Mouse (Mus musculus) left cerebral cortex, adult 2 months (tissue): ENCODE measurements around the gene Als2cr12. TPM values are rescaled to one million over a fixed set of nuclear protein-coding genes. Genes with fewer than 3 reads are reported as not detected.
"Not testable (repeated sequence)": the region's sequence is repeated elsewhere in the genome, so short reads cannot be mapped to it uniquely, and the experiment has no call there.

Experiments used
- DNase-seq, 2 experiments: peaks; one replicate each; pipeline ENCODE4 v3.0.0; 2021 to 2022; ENCODE audit warnings: low spot score in 2 of 2, mixed read lengths in 1 of 2; ENCODE audit errors: extremely low spot score in 1 of 2
- H3K27ac ChIP-seq: fragments of 200-600 bp; 2 replicates; pipeline ENCODE4 v1.8.1; 2022
- H3K4me3 ChIP-seq: fragments of 200-600 bp; 2 replicates; pipeline ENCODE4 v1.8.1; 2022
- CTCF ChIP-seq: fragments of 200-600 bp; IDR thresholded peaks from 2 replicates; pipeline ENCODE4 v1.8.1; 2022; ENCODE audit warnings: antibody characterized with exemption, mild to moderate bottlenecking, moderate library complexity
- intact Hi-C: fragments of 180-260 bp; cut with DNase I; formaldehyde crosslinking; loops from one replicate; pipeline ENCODE4 v1.15.1; 2025
- total RNA-seq, 2 experiments: library from RNA; stranded (reverse); gene quantifications; 2 replicates each; pipeline ENCODE4 v1.2.3; 2021

The Als2cr12 gene
- total RNA-seq, 2 experiments from 2014 or later = not detected

GRCm38 (mm10) chr1:58668191-58668590 is 27.6 kb downstream of the Als2cr12 start:
- intact Hi-C loops = no loop called here
- Histone ChIP-seq H3K4me3 (no peak overlapping the region), H3K27ac (no peak overlapping the region)
- no peak for DNase-seq
- TF ChIP-seq CTCF = no peak

- intact Hi-C loops, H3K4me3 ChIP-seq, DNase-seq, H3K27ac ChIP-seq: not testable (repeated sequence)
Measured at GRCm38 (mm10) chr1:58663365-58663764, 32.4 kb downstream of the Als2cr12 start.

DNA sequence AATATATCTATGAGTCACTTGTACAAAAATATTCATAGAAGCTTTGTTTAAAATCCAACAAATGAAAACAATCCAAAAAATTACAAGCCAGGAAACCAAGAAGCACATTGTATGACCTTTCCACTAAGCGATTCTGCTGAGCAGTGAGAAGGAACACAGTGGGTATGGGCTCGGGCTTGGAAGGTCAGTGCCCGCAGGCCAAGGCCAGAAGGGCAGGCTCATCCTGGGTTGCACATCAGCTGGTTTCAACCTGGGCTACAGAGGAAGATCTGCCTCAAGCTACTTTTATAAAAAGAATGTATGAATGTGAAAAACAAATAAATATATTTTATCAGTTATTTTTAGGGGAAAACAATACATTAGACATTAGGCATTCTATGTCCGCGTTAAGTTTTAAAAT is 33.1 kb downstream of the Als2cr12 start:
- DNase-seq, H3K4me3 ChIP-seq, intact Hi-C loops, H3K27ac ChIP-seq: not testable (repeated sequence)

DNA sequence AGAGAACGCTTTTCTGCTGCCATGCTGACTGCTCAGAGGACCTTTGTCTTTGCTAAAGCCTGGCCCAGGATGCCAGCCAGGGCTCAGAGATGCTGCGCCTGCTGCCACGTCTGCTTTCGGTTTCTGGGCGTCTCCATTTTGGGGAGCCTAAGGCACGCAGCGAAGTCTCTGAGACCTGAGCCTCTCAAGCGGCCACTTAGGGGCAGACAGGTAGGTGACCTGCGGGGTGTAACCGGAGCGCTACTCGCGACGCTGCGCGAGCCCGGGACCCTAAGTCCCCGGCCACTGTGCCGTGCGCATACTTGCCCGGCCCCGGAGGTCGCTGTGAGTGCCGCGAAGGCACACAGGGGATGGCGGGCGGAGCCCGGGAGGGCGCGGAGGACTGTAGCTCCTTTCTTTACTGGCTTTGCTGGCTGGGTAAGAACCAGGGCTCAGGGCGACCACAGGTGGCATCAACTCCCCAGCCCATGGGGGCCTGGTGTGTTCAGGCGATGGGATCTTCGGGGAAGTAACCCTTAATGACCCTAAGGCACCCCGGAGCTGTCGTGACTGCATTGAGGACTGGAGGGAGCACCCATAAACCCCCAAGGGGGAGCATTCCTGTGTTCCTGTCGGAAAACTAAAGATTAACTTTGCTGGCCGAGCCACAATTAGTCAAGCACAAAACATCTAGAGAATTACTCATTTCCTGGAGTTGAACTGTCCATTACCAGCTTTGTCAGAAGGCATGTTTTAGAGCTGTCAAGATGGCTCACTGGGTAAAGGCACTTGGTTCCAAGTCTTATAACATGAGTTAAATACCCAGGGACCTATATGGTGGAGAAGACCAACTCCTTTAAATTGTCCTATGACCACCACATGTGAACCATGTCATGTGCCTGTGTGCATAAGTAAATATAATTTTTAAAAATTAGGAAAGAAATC is 43.0 kb downstream of the Als2cr12 start:
- no peak for TF ChIP-seq CTCF
- intact Hi-C loops = loop anchor here (2.0 kb wide), 2 partner anchors 60 to 66 kb away; partner anchors contain the start of genes Fam126b and Ndufb3
- Histone ChIP-seq H3K27ac (peak overlapping the region; percentile 82), H3K4me3 (peak overlapping the region; percentile 77)
- DNase-seq = peak; percentile 43 to 47

DNA sequence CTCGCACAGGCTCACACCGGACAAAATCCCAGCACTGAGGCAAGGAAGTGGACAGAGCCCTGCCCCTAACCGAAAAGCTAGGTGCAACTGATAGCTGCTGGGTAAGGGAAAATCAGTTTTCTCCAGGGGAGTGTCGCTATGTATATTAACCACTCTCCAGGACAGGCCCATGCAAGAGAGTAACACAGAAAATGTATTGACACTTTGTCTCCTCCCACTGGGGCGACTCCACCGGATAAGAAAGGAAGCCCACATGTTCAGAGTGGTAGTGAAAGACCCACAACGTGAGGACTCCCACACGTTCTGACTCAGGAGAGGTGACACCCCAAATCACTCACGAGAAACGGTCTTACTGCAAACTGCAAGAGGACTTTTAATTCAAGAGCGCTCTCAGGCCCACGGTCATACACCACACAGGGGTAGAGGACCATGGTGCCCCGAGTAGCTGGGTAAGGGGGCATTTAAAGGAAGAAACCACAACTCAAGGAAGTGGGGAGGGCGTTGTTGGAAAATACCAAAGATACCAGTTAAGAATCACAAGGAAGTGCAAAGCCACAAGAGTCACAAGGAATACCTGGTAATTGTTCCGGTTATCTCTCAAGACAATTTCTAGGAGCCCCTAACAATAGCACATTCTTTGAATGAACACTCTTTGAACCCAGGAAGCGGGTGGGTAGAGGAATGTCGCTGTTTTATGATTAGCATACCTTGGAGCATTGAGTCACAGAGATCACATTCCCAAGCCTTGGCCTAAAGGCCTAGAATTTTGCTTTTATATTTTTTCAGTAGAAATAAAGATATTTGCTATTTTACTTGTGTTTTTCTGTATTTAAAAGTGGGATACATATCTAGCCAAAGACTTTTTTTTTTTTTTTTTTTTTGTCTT is 44.0 kb downstream of the Als2cr12 start:
- peak overlapping the region; percentile 82 for H3K27ac ChIP-seq

DNA sequence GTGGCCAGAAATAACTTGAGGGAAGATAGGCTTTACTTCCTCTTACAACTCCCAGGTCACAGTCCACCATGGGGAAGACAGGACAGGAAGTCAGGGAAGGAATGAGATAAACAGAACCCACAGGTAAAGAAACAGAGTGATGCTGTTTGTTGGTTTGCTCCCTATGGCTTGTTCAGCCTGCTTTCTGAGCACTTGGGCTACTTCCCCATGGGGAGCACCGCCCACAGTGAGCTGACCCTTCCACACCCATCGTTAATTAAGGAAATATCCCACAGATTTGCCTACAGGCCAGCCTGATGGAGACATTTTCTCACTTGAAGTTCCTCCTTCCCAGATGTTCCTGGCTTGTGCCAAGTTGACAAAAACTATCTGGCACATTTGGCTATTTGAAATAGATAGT is 66.9 kb downstream of the Als2cr12 start:
- H3K27ac ChIP-seq, DNase-seq, H3K4me3 ChIP-seq, intact Hi-C loops: not testable (repeated sequence)

More for the DNA sequence above, 44.0 kb downstream of the Als2cr12 start:
- DNase-seq = not testable (repeated sequence)
- intact Hi-C loops = loop anchor here (2.0 kb wide), 2 partner anchors 61 to 65 kb away; partner anchors contain the start of genes Fam126b and Ndufb3
- H3K4me3 ChIP-seq = peak overlapping the region; percentile 77

GRCm38 (mm10) chr1:58621996-58622748 is 73.6 kb downstream of the Als2cr12 start:
- no peak for TF ChIP-seq CTCF
- intact Hi-C loops = no loop called here
- Histone ChIP-seq H3K27ac (peak overlapping the region; percentile 34; the same call in 1 of the 2 replicates), H3K4me3 (no peak overlapping the region)
- no peak for DNase-seq

DNA sequence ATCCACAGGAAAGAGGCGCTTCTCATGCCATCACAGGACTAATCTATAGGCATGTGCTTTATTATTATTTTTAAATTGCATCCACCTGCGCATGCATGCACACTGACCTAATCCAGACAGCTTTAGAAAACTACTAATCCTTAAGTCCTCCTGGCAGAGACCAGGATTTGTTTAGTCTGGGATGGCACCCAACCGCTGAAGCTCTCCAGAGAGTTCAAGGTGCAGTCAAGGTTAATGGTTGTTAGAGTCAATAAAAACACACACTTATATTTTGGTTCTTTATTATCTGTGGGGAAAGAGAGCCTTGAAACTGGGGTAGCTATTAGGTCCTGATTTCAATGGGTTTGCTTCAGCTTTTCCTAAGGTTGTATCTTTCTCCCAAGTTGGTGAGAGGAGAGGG is 74.5 kb downstream of the Als2cr12 start:
- intact Hi-C loops = no loop called here
- no peak overlapping the region for H3K4me3 ChIP-seq
- no peak overlapping the region for H3K27ac ChIP-seq
- DNase-seq = no peak
- TF ChIP-seq CTCF = no peak

- Histone ChIP-seq H3K27ac (no peak overlapping the region), H3K4me3 (no peak overlapping the region)
- no peak for DNase-seq
- intact Hi-C loops = no loop called here
- no peak; the same call in 1 of the 2 replicates for TF ChIP-seq CTCF
Measured at GRCm38 (mm10) chr1:58618766-58619165, 77.0 kb downstream of the Als2cr12 start.

DNA sequence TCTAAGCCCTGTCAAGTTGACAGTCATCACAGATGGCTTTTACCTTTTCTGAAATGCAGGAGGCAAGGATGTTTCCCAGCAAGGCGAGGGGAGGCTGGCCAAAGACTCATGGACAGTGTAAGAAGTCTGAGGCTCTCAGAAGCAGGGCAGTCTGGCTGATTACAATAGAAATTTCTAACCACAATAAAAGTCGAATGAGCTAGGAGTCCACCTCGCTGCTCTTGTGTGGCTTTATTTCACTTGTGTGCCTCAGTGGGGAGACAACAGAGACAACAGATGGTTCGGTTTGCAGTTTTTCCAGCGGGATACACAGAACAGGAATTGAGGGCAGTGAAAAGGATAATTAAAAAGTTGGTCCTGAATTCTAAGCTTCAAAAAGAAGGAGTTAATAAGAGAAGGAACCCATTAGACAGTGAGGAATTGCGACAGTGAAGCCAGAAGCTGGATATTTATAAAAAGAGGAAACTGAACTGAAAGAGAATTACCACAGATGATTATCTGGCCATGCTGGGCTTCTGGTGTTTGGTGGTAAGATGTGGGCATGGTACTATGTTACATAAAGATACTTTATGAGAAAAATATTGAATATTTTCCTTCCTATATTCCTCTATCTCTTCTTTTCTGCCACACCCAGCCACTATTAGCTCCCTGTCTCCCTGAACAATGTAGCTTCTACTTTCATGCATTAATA is 77.7 kb downstream of the Als2cr12 start:
- DNase-seq = no peak
- Histone ChIP-seq H3K4me3 (no peak overlapping the region), H3K27ac (no peak overlapping the region)
- intact Hi-C loops = no loop called here
- no peak for TF ChIP-seq CTCF

- Histone ChIP-seq H3K27ac (no peak overlapping the region), H3K4me3 (no peak overlapping the region)
- intact Hi-C loops = no loop called here
- no peak for TF ChIP-seq CTCF
- DNase-seq = no peak
Measured at GRCm38 (mm10) chr1:58617076-58617475, 78.7 kb downstream of the Als2cr12 start.
